Mouse (Mus musculus) heart, adult 9 months (tissue): ENCODE measurements at regions not wholly inside any gene's neighbourhood (a gene's known extent, or its start where the extent isn't known, plus 50 kb on each side); places are given as distances from the start of the nearest gene placed in this dataset.
"Not testable (repeated sequence)": the region's sequence is repeated elsewhere in the genome, so short reads cannot be mapped to it uniquely, and the experiment has no call there.

Experiments used
- DNase-seq, 2 experiments: peaks; one replicate each; pipeline ENCODE4 v3.0.0; 2022; ENCODE audit warnings: low spot score in 2 of 2

- DNase-seq = no peak
These were observed 742.1 kb upstream of the Marcks start for GRCm38 (mm10) chr10:37880841-37881240.

DNA sequence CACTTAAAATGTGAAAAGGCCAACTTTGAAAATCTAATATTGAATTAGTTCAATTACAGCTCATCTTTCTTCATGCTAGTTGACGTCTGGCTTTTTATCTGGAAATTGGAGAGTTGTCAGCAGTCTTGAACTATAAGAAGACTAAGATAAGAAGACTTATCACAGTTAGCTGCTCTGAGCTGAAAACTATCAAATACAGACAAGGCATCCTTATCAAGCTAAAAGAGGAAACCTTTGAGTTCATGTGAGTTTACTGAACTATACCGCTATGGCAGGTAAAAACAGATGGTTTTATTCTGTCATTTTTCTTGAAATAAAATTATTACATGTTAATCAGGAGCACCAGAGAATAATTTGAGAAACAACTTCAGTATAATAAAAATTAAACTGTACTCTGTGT lies 735.2 kb upstream of the Marcks start:
- DNase-seq = no peak

DNA sequence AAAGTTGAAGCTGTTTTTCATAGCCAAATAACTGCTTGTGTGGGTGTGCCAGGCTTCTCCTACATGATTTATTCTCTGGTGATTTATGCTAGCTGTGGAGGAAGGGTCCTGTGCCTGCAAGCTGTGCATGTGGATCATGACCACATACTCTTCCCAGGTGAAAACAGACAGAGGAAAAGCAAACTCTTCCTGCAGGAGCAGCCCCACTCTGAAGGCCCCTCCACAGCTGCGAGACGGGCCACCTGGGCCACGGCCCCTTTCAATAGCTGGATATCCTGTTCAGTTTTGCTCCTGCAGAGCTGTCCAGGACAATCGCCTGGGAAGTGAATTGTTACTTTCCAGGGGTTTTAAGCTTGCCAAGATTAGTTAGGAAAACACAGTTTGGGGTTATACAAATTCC lies 722.3 kb upstream of the Marcks start:
- peak; percentile 48 to 79 for DNase-seq

- DNase-seq = no peak
These were observed 710.6 kb upstream of the Marcks start for GRCm38 (mm10) chr10:37849291-37849846.

- DNase-seq = no peak
These were observed 704.1 kb upstream of the Marcks start for GRCm38 (mm10) chr10:37842820-37843219.

DNA sequence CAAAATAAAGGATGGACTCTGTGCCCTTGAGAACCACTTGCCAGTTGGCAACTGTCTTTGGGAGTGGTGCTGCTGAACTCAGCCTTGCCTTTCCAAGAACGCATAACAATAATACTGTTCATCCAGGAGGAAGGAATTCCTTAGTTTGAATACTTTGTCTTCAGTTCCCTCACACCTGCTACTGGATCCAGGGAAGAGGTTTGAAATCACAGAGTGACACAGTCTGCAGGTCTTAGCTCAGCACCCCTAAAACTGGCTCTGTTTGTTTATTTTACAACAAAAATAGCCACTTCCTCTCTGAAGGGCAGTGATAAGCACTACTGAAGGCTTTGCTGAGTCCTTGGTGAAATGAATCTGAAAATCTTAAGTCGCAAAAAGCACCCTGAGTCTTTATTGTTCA lies 703.1 kb upstream of the Marcks start:
- peak in 1 of 2 experiments; percentile 12 for DNase-seq

GRCm38 (mm10) chr10:37837721-37838120 lies 699.0 kb upstream of the Marcks start:
- no peak for DNase-seq

DNA sequence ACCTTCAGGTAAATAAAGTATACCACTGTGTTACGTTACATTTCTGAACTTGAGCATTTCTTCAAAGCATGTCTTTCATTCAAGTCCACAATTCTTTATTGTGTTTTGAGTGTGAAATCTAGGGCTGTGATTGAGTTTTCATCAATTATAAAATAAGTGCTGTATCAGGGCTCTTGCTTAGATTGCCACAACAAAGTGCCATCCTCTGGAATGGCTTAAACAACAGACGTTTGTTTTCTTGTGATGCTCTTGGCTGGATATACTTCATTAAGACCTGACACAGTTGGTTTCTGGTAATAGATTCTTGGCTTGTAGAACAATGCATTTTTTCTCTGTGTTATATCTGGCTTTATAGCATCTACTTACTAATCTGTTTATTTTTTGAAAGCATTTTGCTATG lies 674.3 kb upstream of the Marcks start:
- no peak for DNase-seq

DNA sequence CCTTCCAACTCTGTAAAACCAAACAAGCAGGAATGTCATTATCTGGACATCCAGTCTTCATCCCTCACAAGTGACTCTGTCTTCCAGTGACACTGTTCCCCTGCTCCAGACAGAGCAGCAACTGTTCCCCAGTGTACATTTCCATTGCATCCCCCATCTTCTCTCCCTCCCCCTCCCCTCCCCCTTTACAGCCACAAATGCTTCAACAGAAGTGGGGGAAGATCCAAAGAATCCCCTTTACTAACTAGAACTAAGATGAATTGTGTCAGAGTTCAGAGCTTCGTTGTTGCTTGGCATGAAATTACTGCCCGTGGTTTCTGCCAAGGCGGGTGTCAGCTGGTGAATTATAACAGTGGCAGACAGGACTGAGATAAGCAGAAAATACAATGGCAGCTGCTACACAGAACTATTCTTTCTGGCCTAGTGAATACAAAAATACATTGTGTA lies 673.7 kb upstream of the Marcks start:
- DNase-seq = peak; percentile 13 to 26

DNA sequence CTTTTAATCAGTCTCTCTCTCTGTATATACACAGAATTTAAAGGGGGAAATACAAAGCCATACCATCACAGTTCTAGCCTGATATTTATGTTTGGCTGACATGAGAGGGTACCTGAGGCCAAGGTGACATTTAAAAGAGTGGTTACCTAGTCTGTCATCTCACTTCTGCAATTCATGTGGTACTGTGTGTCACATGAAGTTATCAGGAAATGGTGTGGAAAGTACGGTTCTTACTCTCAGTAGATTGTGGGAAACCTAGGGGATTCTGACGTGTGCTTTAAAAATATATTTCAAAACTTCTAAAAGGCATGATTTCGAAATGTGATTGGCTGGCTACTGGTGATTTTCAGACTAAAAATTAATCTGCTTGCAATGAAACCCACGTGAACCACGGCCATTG lies 673.1 kb upstream of the Marcks start:
- no peak for DNase-seq

- no peak for DNase-seq
These were observed 664.6 kb upstream of the Marcks start for GRCm38 (mm10) chr10:37803225-37803805.

- DNase-seq = no peak
These were observed 660.7 kb upstream of the Marcks start for GRCm38 (mm10) chr10:37799397-37799796.

- no peak for DNase-seq
These were observed 659.6 kb upstream of the Marcks start for GRCm38 (mm10) chr10:37798285-37798684.

GRCm38 (mm10) chr10:37797701-37798100 lies 659.0 kb upstream of the Marcks start:
- no peak for DNase-seq

- no peak for DNase-seq
These were observed 654.2 kb upstream of the Marcks start for GRCm38 (mm10) chr10:37792878-37793277.

DNA sequence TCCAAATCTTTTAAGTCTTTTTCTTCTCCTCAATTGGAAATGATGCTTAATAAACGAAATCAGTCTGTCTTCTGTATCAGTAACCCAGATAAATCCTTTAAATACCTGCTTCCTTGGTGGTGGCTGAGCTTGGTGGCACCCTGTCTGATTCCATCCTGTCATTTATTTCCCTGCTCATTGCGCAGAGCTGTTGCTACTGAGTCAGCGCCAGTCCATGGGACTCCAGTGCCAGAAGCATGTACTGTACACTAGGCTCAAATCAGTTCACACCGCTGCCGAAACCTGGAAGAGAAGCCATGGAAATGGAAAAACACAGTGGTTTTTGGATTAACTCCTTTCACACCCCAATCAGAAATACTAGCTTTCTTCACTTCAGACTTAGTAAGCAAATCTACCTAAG lies 649.3 kb upstream of the Marcks start:
- DNase-seq = no peak

DNA sequence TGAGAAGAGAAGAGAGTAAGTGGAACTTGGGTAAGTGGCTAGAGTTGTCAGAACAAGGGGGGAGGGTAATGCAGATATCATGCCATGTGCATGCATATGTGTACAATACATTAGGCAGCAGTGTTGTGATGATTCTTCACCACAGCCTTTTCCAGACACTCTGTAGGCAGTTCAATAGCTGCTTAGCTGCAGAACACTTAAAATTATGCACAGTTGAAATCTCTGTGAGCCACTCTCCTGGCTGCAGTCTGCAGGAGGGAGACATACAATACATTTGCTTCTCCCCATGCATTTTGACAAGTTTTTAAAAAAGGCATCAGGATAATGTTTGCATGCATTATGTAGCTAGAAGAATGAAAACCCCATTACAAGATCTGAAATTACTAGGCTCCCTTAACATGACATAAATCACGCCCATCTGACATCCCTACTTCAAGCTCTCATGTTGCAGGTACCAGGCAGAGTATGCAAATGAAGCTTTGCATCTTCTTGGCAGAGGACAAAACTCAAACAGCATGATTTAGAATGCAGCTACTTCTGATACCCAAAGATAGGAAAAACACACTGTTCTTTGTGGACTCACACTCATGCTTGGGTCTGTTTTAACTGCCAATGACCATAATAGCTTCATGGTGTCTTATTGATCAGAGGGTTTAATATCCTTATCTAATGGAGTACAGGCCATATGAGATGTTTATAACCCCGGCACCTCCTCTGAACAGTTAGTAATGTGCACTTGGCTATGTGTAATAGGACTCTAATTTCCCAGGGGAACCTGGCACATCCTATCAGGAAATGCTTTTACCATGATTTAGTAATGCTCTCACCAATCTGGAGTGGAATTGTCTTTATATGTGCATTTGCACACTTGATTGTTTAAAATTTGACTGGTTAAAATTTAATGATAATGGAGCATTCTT lies 640.9 kb upstream of the Marcks start:
- DNase-seq = peak in 1 of 2 experiments; percentile 8

GRCm38 (mm10) chr10:37760542-37761367 lies 622.0 kb upstream of the Marcks start:
- no peak for DNase-seq

GRCm38 (mm10) chr10:37741581-37741980 lies 602.9 kb upstream of the Marcks start:
- DNase-seq = no peak

DNA sequence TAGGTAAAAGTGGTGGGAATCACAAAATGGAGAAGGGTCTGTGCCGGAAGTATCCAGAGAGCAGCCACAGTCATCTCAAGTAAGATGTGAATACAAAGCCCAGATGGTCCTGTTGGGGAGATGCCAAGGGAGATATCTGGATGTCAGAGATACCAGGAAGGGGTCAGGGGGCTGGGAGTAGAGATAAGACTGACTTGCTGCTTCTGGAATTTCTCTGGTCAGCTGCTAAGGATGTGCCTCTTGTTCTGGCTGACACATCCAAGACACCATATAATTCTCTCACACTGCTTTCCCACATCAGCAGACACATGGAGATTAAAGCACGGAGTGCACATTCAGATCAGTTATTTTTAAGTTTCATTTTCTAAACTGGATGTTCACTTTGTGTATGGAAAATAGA lies 600.3 kb upstream of the Marcks start:
- peak in 1 of 2 experiments; percentile 7 for DNase-seq

DNA sequence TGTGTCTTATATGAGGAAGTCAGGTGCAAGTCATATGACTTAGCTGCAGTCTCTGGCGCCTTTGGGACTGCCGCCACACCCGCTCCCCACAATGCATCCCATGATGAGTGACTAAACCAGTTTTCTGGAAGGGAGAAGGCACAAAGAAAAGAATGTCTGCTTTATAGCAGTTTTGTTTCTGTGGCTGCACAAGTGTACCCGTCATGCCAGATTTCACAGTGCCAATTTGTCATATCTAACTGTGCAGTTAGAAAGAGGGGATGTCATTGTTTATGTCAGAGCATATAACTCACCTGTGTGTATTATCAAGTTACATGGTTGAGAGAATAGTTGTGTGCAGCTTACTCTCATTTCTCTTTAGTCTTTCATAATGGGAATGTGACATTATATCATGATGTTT lies 586.9 kb upstream of the Marcks start:
- DNase-seq = no peak

DNA sequence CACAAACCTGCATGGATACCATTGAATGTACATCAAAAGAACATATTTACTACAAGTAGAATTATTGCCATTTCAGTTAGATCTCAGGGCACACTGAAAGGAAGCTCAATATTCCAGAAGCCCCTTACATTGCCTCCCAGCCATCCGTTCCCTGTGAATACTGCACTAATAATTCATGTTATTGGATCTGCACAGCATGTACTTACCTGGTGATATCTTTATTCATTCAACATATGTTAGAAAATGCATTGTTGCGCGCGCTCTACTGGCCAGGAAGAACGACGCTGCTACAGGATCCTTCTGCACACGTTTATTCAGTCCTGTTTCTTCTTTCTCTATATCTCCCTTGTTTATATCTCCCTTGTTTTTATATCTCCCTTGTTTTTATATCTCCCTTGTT lies 586.3 kb upstream of the Marcks start:
- DNase-seq = not testable (repeated sequence)
